Mouse (Mus musculus) CH12.LX (cell line): ENCODE results near the gene Gripap1. TPM values are rescaled to one million over a fixed set of nuclear protein-coding genes. Genes with fewer than 3 reads are reported as not detected.
A peak's percentile ranks its signal among the peaks of the same experiment; 100 is the strongest.

Source experiments
- DNase-seq: peaks from one replicate; pipeline ENCODE4 v3.0.0-alpha.2; 2013; ENCODE audit errors: extremely low read depth
- H3K27ac ChIP-seq: 2 replicates; pipeline ENCODE4 v1.5.1; 2012; ENCODE audit warnings: low read depth, mild to moderate bottlenecking, control low read depth, moderate library complexity; ENCODE audit not compliant: insufficient read depth
- H3K27me3 ChIP-seq: replicated peaks from 2 replicates; pipeline ENCODE3; 2012; ENCODE audit warnings: inconsistent platforms
- H3K36me3 ChIP-seq, 2 experiments: replicated peaks in 1 of 2; 2 replicates each; pipeline versions ENCODE3 to v1.6.1; 2012; ENCODE audit warnings: inconsistent platforms in 1 of 2, low read length in 1 of 2, mild to moderate bottlenecking in 1 of 2, mixed read lengths in 1 of 2, moderate library complexity in 1 of 2; ENCODE audit not compliant: control insufficient read depth in 1 of 2, insufficient read depth in 1 of 2
- H3K4me1 ChIP-seq, 2 experiments: 2 replicates each; pipeline ENCODE4 v1.6.1; 2012; ENCODE audit warnings: inconsistent platforms in 1 of 2, moderate library complexity in 1 of 2; ENCODE audit not compliant: insufficient read depth in 2 of 2, control insufficient read depth in 1 of 2
- H3K4me2 ChIP-seq: 2 replicates; pipeline ENCODE4 v1.6.1; 2012; ENCODE audit warnings: low read depth, mild to moderate bottlenecking, control low read depth; ENCODE audit not compliant: poor library complexity, insufficient read depth, severe bottlenecking
- H3K4me3 ChIP-seq, 3 experiments: fragments of 150-350 bp in 1 of 3; sonication (generic) in 1 of 3; replicated peaks in 1 of 3; 2 replicates each; pipeline versions ENCODE3 to v1.5.1; 2011 to 2012; ENCODE audit warnings: low read depth in 2 of 3, low read length in 2 of 3, mild to moderate bottlenecking in 2 of 3, moderate library complexity in 2 of 3, control low read depth in 1 of 3, improper control_type of control experiment in 1 of 3, inconsistent platforms in 1 of 3, mixed read lengths in 1 of 3; ENCODE audit not compliant: poor library complexity in 1 of 3
- H3K79me2 ChIP-seq: replicated peaks from 2 replicates; pipeline ENCODE4 v1.6.1; 2012; ENCODE audit warnings: mild to moderate bottlenecking, moderate library complexity; ENCODE audit not compliant: control insufficient read depth, poor library complexity, insufficient read depth, severe bottlenecking; ENCODE audit errors: extremely low read depth
- H3K9ac ChIP-seq: 2 replicates; pipeline ENCODE4 v1.6.1; 2012; ENCODE audit warnings: low read depth, mild to moderate bottlenecking, control low read depth, moderate library complexity; ENCODE audit not compliant: insufficient read depth
- H3K9me3 ChIP-seq: replicated peaks from 2 replicates; pipeline ENCODE3; 2012; ENCODE audit warnings: low read length, inconsistent platforms, mixed read lengths
- CHD1 ChIP-seq: IDR thresholded peaks from 2 replicates; pipeline ENCODE4 v1.6.1; 2012; ENCODE audit warnings: low read depth, low read length, improper control_type of control experiment, inconsistent platforms
- CHD2 ChIP-seq: IDR thresholded peaks from 2 replicates; pipeline ENCODE4 v1.6.1; 2011; ENCODE audit warnings: low read length, improper control_type of control experiment
- CTCF ChIP-seq, 2 experiments: IDR thresholded peaks in 1 of 2; conservative IDR thresholded peaks in 1 of 2; 2 replicates each; pipeline ENCODE4 v1.5.1; 2011 to 2012; ENCODE audit warnings: low read depth in 2 of 2, low read length in 2 of 2, improper control_type of control experiment in 1 of 2, inconsistent platforms in 1 of 2, mild to moderate bottlenecking in 1 of 2, moderate library complexity in 1 of 2
- ELF1 ChIP-seq: IDR thresholded peaks from 2 replicates; pipeline ENCODE4 v1.6.1; 2014; ENCODE audit warnings: low read depth, mild to moderate bottlenecking, inconsistent platforms, low read length, improper control_type of control experiment
- EP300 ChIP-seq: IDR thresholded peaks from 2 replicates; pipeline ENCODE4 v1.6.1; 2011; ENCODE audit warnings: low read length, improper control_type of control experiment
- ETS1 ChIP-seq: conservative IDR thresholded peaks from 2 replicates; pipeline ENCODE4 v1.6.1; 2012; ENCODE audit warnings: low read depth, mild to moderate bottlenecking, inconsistent platforms, low read length, improper control_type of control experiment, moderate library complexity
- IRF4 ChIP-seq: IDR thresholded peaks from 2 replicates; pipeline ENCODE4 v1.6.1; 2014; ENCODE audit warnings: low read depth, mild to moderate bottlenecking, inconsistent platforms, low read length, improper control_type of control experiment
- MAFK ChIP-seq: IDR thresholded peaks from 2 replicates; pipeline ENCODE4 v1.6.1; 2011; ENCODE audit warnings: low read length, improper control_type of control experiment; ENCODE audit not compliant: insufficient replicate concordance
- MAZ ChIP-seq: IDR thresholded peaks from 2 replicates; pipeline ENCODE4 v1.6.1; 2012; ENCODE audit warnings: low read depth, mild to moderate bottlenecking, inconsistent platforms, low read length, improper control_type of control experiment, moderate library complexity
- MEF2A ChIP-seq: IDR thresholded peaks from 2 replicates; pipeline ENCODE4 v1.6.1; 2014; ENCODE audit warnings: low read depth, mild to moderate bottlenecking, inconsistent platforms, low read length, improper control_type of control experiment, borderline replicate concordance
- MXI1 ChIP-seq: IDR thresholded peaks from 2 replicates; pipeline ENCODE4 v1.6.1; 2011; ENCODE audit warnings: mild to moderate bottlenecking, low read depth, low read length, improper control_type of control experiment
- MYC ChIP-seq: IDR thresholded peaks from 2 replicates; pipeline ENCODE4 v1.6.1; 2011; ENCODE audit warnings: low read depth, mild to moderate bottlenecking, improper control_type of control experiment, low read length
- NRF1 ChIP-seq: IDR thresholded peaks from 2 replicates; pipeline ENCODE4 v1.6.1; 2014; ENCODE audit warnings: low read depth, mild to moderate bottlenecking, inconsistent platforms, low read length, improper control_type of control experiment, moderate library complexity
- SIN3A ChIP-seq: IDR thresholded peaks from 2 replicates; pipeline ENCODE4 v1.6.1; 2012; ENCODE audit warnings: low read length, improper control_type of control experiment, inconsistent platforms
- TBP ChIP-seq: conservative IDR thresholded peaks from 2 replicates; pipeline ENCODE4 v1.6.1; 2011; ENCODE audit warnings: low read depth, low read length, improper control_type of control experiment
- TCF12 ChIP-seq: IDR thresholded peaks from 2 replicates; pipeline ENCODE4 v1.6.1; 2014; ENCODE audit warnings: low read depth, mild to moderate bottlenecking, inconsistent platforms, low read length, improper control_type of control experiment
- dilution Hi-C: fragments of 300-500 bp; cut with MboI; formaldehyde crosslinking; loops from 2 replicates; pipeline ENCODE4 v1.14.3; 2020; ENCODE audit warnings: low sequenced_read_pairs; ENCODE audit not compliant: extremely low pct_unique_long_range_greater_than_20kb, extremely low pct_ligation_motif_present
- in situ Hi-C: fragments of 300-500 bp; cut with MboI; formaldehyde crosslinking; loops from 3 replicates; pipeline ENCODE4 v1.14.3; 2019; ENCODE audit warnings: low sequenced_read_pairs, low pct_ligation_motif_present, low pct_unique_long_range_greater_than_20kb, mixed read lengths
- polyA plus RNA-seq: library from polyadenylated mRNA; unstranded; fragments of >175 nt; gene quantifications from 2 replicates; pipeline ENCODE4 v1.2.1, GENCODE M21; 2012; ENCODE audit warnings: low read depth; ENCODE audit not compliant: insufficient read length
- total RNA-seq, 2 experiments: library from RNA; depleted of rRNA; stranded (reverse); fragments of 300-350 nt in 1 of 2; fragments of >200 nt in 1 of 2; gene quantifications; 2 replicates each; pipeline ENCODE4 v1.2.3; 2012 to 2014

Gene Gripap1
- total and polyA plus RNA-seq, 3 experiments, result 15.7 to 49.4 (median 25.5) TPM

- peak; percentile 77 for TF ChIP-seq IRF4
- TF ChIP-seq MXI1, result peak; percentile 54; the same call in 1 of the 2 replicates
- TF ChIP-seq MYC, result no peak
- peak; percentile 94; the same call in 1 of the 2 replicates for TF ChIP-seq TCF12
- TF ChIP-seq CHD2, result peak; percentile 87
- peak; percentile 96 for TF ChIP-seq MAZ
- TF ChIP-seq CTCF (conservative IDR thresholded peaks at IDR 0.05 in 1 of 2, IDR thresholded peaks at IDR 0.05 in 1 of 2; ENCODE audit: low read depth in 2 of 2, low read length in 2 of 2), result no peak
- TF ChIP-seq NRF1, result no peak
- TF ChIP-seq CHD1, result no peak
Observed at GRCm38 (mm10) chrX:7865343-7865742, 75.8 kb downstream of the Gripap1 start (continued).

- dilution Hi-C loops, result no loop called here
- H3K4me2 ChIP-seq, result peak overlapping the region; percentile 80
- no peak overlapping the region for H3K4me3 ChIP-seq
- no peaks in the 10 kb centered on the region for H3K9me3 ChIP-seq
- peaks cover 6 to 9% of the 10 kb centered on the region in 2 experiments for H3K36me3 ChIP-seq
- no peaks in the 10 kb centered on the region for H3K27me3 ChIP-seq
- H3K4me1 ChIP-seq, result peaks cover 13 to 66% of the 10 kb centered on the region in 2 experiments
- peak overlapping the region; percentile 23; the same call in 1 of the 2 replicates for H3K9ac ChIP-seq
- in situ Hi-C loops, result no loop called here
- H3K27ac ChIP-seq, result peak overlapping the region; percentile 98
- TF ChIP-seq IRF4, result no peak
- TF ChIP-seq NRF1, result no peak
- TF ChIP-seq MAFK, result no peak
- 0 out of 2 replicates have a peak, but pooled peaks have one; percentile 16 for TF ChIP-seq TBP
- TF ChIP-seq MEF2A, result no peak
- no peak for DNase-seq
- peaks cover 22% of the 10 kb centered on the region for H3K79me2 ChIP-seq
Observed at GRCm38 (mm10) chrX:7865786-7866185, 76.2 kb downstream of the Gripap1 start.

- dilution Hi-C loops, result no loop called here
- Histone ChIP-seq H3K4me2 (peak overlapping the region; percentile 87), H3K9me3 (no peaks in the 10 kb centered on the region), H3K27ac (peak overlapping the region; percentile 98), H3K79me2 (peaks cover 17% of the 10 kb centered on the region), H3K4me1 (peaks cover 7 to 55% of the 10 kb centered on the region in 2 experiments), H3K27me3 (no peaks in the 10 kb centered on the region), H3K9ac (peak overlapping the region; percentile 60; the same call in 1 of the 2 replicates), H3K36me3 (peaks cover 13 to 20% of the 10 kb centered on the region in 2 experiments)
- no peak for DNase-seq
- in situ Hi-C loops, result no loop called here
- TF ChIP-seq EP300 (peak; percentile 39), ELF1 (no peak), MAZ (no peak), SIN3A (peak; percentile 70; the same call in 1 of the 2 replicates), TCF12 (peak; percentile 50; the same call in 1 of the 2 replicates), ETS1 (peak; percentile 66), MXI1 (peak; percentile 63; the same call in 1 of the 2 replicates), CHD1 (0 out of 2 replicates have a peak, but pooled peaks have one; percentile 27), IRF4 (no peak; the same call in 1 of the 2 replicates)
- TF ChIP-seq, all 38 proteins: peak for 6
- peak overlapping the region; percentile 35 to 45 (median 43) for H3K4me3 ChIP-seq
Observed at GRCm38 (mm10) chrX:7867141-7867540, 77.6 kb downstream of the Gripap1 start.
